Comparison of ENCODE assay signal across 8 mouse cellular contexts in genomic region chr5:124541602-124541973, GRCm38 (mm10). TPM values are rescaled to one million over a fixed set of nuclear protein-coding genes. Genes with fewer than 3 reads are reported as not detected.
DNase-seq lines count a peak whose midpoint lies in the region; ATAC-seq and TF ChIP-seq lines count a peak whose summit lies in the region.

No protein-coding gene starts in this region.

- 4% methylated on average over 8 of the region's 8 CpGs for WGBS in lung, adult 2 months
- 10% methylated on average over 8 of the region's 8 CpGs for WGBS in embryonic facial prominence, embryonic 15.5 days
- WGBS in intestine, postnatal 0 days: 9% methylated on average over 8 of the region's 8 CpGs
- 14% methylated on average over 8 of the region's 8 CpGs for WGBS in neural tube, embryonic 14.5 days

- H3K4me1 ChIP-seq in lung, adult 2 months (ENCODE audit: control insufficient read depth, insufficient read depth, low read length): peaks cover 6% of the 10 kb centered on the region; the same call in 1 of the 2 replicates
- H3K4me1 ChIP-seq in embryonic facial prominence, embryonic 15.5 days: peaks cover 18% of the 10 kb centered on the region
- H3K4me1 ChIP-seq in intestine, postnatal 0 days (replicated peaks; ENCODE audit: control insufficient read depth, insufficient read depth, low read length): no peaks in the 10 kb centered on the region
- peaks cover 12% of the 10 kb centered on the region for H3K4me1 ChIP-seq in neural tube, embryonic 14.5 days (ENCODE audit: control insufficient read depth, insufficient read depth, low read length)

- no peaks in the 10 kb centered on the region for H3K9me3 ChIP-seq in embryonic facial prominence, embryonic 15.5 days (replicated peaks)
- H3K9me3 ChIP-seq in intestine, postnatal 0 days (ENCODE audit: control insufficient read depth): no peaks in the 10 kb centered on the region
- H3K9me3 ChIP-seq in neural tube, embryonic 14.5 days (ENCODE audit: control insufficient read depth, low read length): no peaks in the 10 kb centered on the region

- H3K4me3 ChIP-seq in lung, adult 2 months (replicated peaks; ENCODE audit: extremely low read depth, low read depth, low read length): peak overlapping the region; percentile 67
- H3K4me3 ChIP-seq in embryonic facial prominence, embryonic 15.5 days (replicated peaks): peak overlapping the region; percentile 96
- H3K4me3 ChIP-seq in intestine, postnatal 0 days (ENCODE audit: low read depth, low read length): peak overlapping the region; percentile 66
- peak overlapping the region; percentile 85 for H3K4me3 ChIP-seq in neural tube, embryonic 14.5 days (ENCODE audit: low read depth, low read length)

- peak overlapping the region; percentile 89 for H3K27ac ChIP-seq in embryonic facial prominence, embryonic 15.5 days (replicated peaks)
- peak overlapping the region; percentile 96; the same call in 1 of the 2 replicates for H3K27ac ChIP-seq in intestine, postnatal 0 days (ENCODE audit: low read depth, low read length)
- no peak overlapping the region for H3K27ac ChIP-seq in neural tube, embryonic 14.5 days (ENCODE audit: low read depth, low read length)

- peak overlapping the region; percentile 93 for H3K9ac ChIP-seq in embryonic facial prominence, embryonic 15.5 days
- peak overlapping the region; percentile 66 for H3K9ac ChIP-seq in intestine, postnatal 0 days (ENCODE audit: low read depth, low read length)
- H3K9ac ChIP-seq in neural tube, embryonic 14.5 days (replicated peaks; ENCODE audit: low read depth, low read length): peak overlapping the region; percentile 78

- H3K4me2 ChIP-seq in embryonic facial prominence, embryonic 15.5 days (replicated peaks): peak overlapping the region; percentile 52
- H3K4me2 ChIP-seq in intestine, postnatal 0 days (replicated peaks; ENCODE audit: low read depth): peak overlapping the region; percentile 66
- peak overlapping the region; percentile 95 for H3K4me2 ChIP-seq in neural tube, embryonic 14.5 days (ENCODE audit: low read depth, low read length)

- no peak for TF ChIP-seq CTCF in lung, adult 2 months (IDR thresholded peaks at IDR 0.05; ENCODE audit: insufficient read depth, low read length)
- TF ChIP-seq CTCF in intestine, postnatal 0 days (IDR thresholded peaks at IDR 0.05; ENCODE audit: low read depth): no peak

- peaks cover 34% of the 10 kb centered on the region for H3K36me3 ChIP-seq in embryonic facial prominence, embryonic 15.5 days
- peaks cover 39% of the 10 kb centered on the region for H3K36me3 ChIP-seq in intestine, postnatal 0 days (ENCODE audit: control insufficient read depth, insufficient read depth)
- peaks cover 24% of the 10 kb centered on the region for H3K36me3 ChIP-seq in neural tube, embryonic 14.5 days (ENCODE audit: control insufficient read depth, insufficient read depth, low read length)

- DNase-seq in lung, adult 2 months: no peak
- no peak for DNase-seq in lung, postnatal 25 days (ENCODE audit: low spot score)
- no peak for DNase-seq in layer of hippocampus, postnatal 10 days (ENCODE audit: low spot score in 2 of 2)
- no peak for DNase-seq in cerebellum, adult 18-20 months
- no peak for DNase-seq in spleen, adult 18-20 months

- no peaks in the 10 kb centered on the region for H3K27me3 ChIP-seq in embryonic facial prominence, embryonic 15.5 days
- no peaks in the 10 kb centered on the region for H3K27me3 ChIP-seq in intestine, postnatal 0 days (replicated peaks; ENCODE audit: control insufficient read depth, insufficient read depth, low read length)
- H3K27me3 ChIP-seq in neural tube, embryonic 14.5 days (ENCODE audit: control insufficient read depth, insufficient read depth, low read length): no peaks in the 10 kb centered on the region

- TF ChIP-seq POLR2A in lung, adult 2 months (IDR thresholded peaks at IDR 0.05; ENCODE audit: borderline replicate concordance, extremely low read depth, low read depth, low read length): no peak

- no peak for ATAC-seq in embryonic facial prominence, embryonic 15.5 days (ENCODE audit: insufficient number of reproducible peaks, low FRiP score, low TSS enrichment, low read depth)
- no peak for ATAC-seq in intestine, postnatal 0 days
- no peak for ATAC-seq in neural tube, embryonic 14.5 days (ENCODE audit: low read depth)

RNA-seq across cellular contexts. Expression of gene Tmed2, which starts 1.1 kb away (rescaled TPM):
- polyA plus RNA-seq in lung, adult 2 months (2012; rRNA removed): 112 and 149 TPM in 2 replicates
- polyA plus RNA-seq in embryonic facial prominence, embryonic 15.5 days (2015; fragmentation: Nextera tagmentation; extraction: Ambion mirVana): 566 and 571 TPM in 2 replicates
- 398 and 414 TPM in 2 replicates for polyA plus RNA-seq in intestine, postnatal 0 days (2015; fragmentation: Nextera tagmentation; extraction: Ambion mirVana)
- polyA plus RNA-seq in neural tube, embryonic 14.5 days (2014; fragmentation: Nextera tagmentation; extraction: Ambion mirVana): 368 and 376 TPM in 2 replicates
- 100 to 1,000 TPM in 1 of 2 experiments, 10 to 100 TPM in 1; 95.6 to 113 TPM for total RNA-seq in layer of hippocampus, postnatal 10 days (2021)

RNA-seq across cellular contexts. Expression of gene Rilpl1, which starts 10.4 kb away (rescaled TPM):
- polyA plus RNA-seq in lung, adult 2 months (2012; rRNA removed): 24.4 and 26.0 TPM in 2 replicates
- 23.2 and 25.1 TPM in 2 replicates for polyA plus RNA-seq in embryonic facial prominence, embryonic 15.5 days (2015; fragmentation: Nextera tagmentation; extraction: Ambion mirVana)
- polyA plus RNA-seq in intestine, postnatal 0 days (2015; fragmentation: Nextera tagmentation; extraction: Ambion mirVana): 6.6 and 7.5 TPM in 2 replicates
- polyA plus RNA-seq in neural tube, embryonic 14.5 days (2014; fragmentation: Nextera tagmentation; extraction: Ambion mirVana): 11.0 and 14.4 TPM in 2 replicates
- total RNA-seq in layer of hippocampus, postnatal 10 days (2021): 10 to 100 TPM; 28.9 to 31.0 TPM

RNA-seq across cellular contexts. Expression of gene Ddx55, which starts 11.1 kb away (rescaled TPM):
- polyA plus RNA-seq in lung, adult 2 months (2012; rRNA removed): 11.0 and 12.9 TPM in 2 replicates
- polyA plus RNA-seq in embryonic facial prominence, embryonic 15.5 days (2015; fragmentation: Nextera tagmentation; extraction: Ambion mirVana): 14.9 and 17.7 TPM in 2 replicates
- 6.3 and 10.0 TPM in 2 replicates for polyA plus RNA-seq in intestine, postnatal 0 days (2015; fragmentation: Nextera tagmentation; extraction: Ambion mirVana)
- 24.9 and 30.4 TPM in 2 replicates for polyA plus RNA-seq in neural tube, embryonic 14.5 days (2014; fragmentation: Nextera tagmentation; extraction: Ambion mirVana)
- 10 to 100 TPM; 26.4 to 30.2 TPM for total RNA-seq in layer of hippocampus, postnatal 10 days (2021)

RNA-seq across cellular contexts. Expression of gene Eif2b1, which starts 37.3 kb away (rescaled TPM):
- polyA plus RNA-seq in lung, adult 2 months (2012; rRNA removed): 11.8 and 18.4 TPM in 2 replicates
- polyA plus RNA-seq in embryonic facial prominence, embryonic 15.5 days (2015; fragmentation: Nextera tagmentation; extraction: Ambion mirVana): 66.4 and 72.3 TPM in 2 replicates
- polyA plus RNA-seq in intestine, postnatal 0 days (2015; fragmentation: Nextera tagmentation; extraction: Ambion mirVana): 37.3 and 39.0 TPM in 2 replicates
- 67.8 and 78.8 TPM in 2 replicates for polyA plus RNA-seq in neural tube, embryonic 14.5 days (2014; fragmentation: Nextera tagmentation; extraction: Ambion mirVana)
- 10 to 100 TPM; 42.4 to 49.1 TPM for total RNA-seq in layer of hippocampus, postnatal 10 days (2021)

RNA-seq across cellular contexts. Expression of gene Gtf2h3, which starts 37.4 kb away (rescaled TPM):
- 20.1 and 30.4 TPM in 2 replicates for polyA plus RNA-seq in lung, adult 2 months (2012; rRNA removed)
- 58.2 and 60.3 TPM in 2 replicates for polyA plus RNA-seq in embryonic facial prominence, embryonic 15.5 days (2015; fragmentation: Nextera tagmentation; extraction: Ambion mirVana)
- polyA plus RNA-seq in intestine, postnatal 0 days (2015; fragmentation: Nextera tagmentation; extraction: Ambion mirVana): 15.9 and 17.3 TPM in 2 replicates
- 47.6 and 49.4 TPM in 2 replicates for polyA plus RNA-seq in neural tube, embryonic 14.5 days (2014; fragmentation: Nextera tagmentation; extraction: Ambion mirVana)
- 10 to 100 TPM; 29.0 to 31.0 TPM for total RNA-seq in layer of hippocampus, postnatal 10 days (2021)
